Mouse (Mus musculus) hindbrain, embryonic 14.5 days (tissue): ENCODE measurements around the gene Fgl2. TPM values are rescaled to one million over a fixed set of nuclear protein-coding genes. Genes with fewer than 3 reads are reported as not detected.

Source experiments
- ATAC-seq: fragments of 200-750 bp; cut with Nextera tagmentation; 2 replicates; pipeline ENCODE4 v1.8.0; 2017; ENCODE audit warnings: moderate number of reproducible peaks, mild to moderate bottlenecking, moderate TSS enrichment, moderate library complexity; ENCODE audit not compliant: low FRiP score
- DNase-seq: peaks from one replicate; pipeline ENCODE4 v3.0.0-alpha.2; 2015; ENCODE audit warnings: low spot score
- H3K27ac ChIP-seq: fragments of 300-500 bp; sonication (generic); 2 replicates; pipeline ENCODE4 v1.5.1; 2014; ENCODE audit warnings: mild to moderate bottlenecking, moderate library complexity
- H3K27me3 ChIP-seq: fragments of 300-500 bp; sonication (generic); 2 replicates; pipeline ENCODE4 v1.6.1; 2014; ENCODE audit warnings: mild to moderate bottlenecking, low read length, mixed read lengths; ENCODE audit not compliant: control insufficient read depth, insufficient read depth
- H3K36me3 ChIP-seq: fragments of 300-500 bp; sonication (generic); replicated peaks from 2 replicates; pipeline ENCODE4 v1.6.1; 2014; ENCODE audit not compliant: control insufficient read depth, insufficient read depth
- H3K4me1 ChIP-seq: fragments of 300-500 bp; sonication (generic); replicated peaks from 2 replicates; pipeline ENCODE4 v1.6.1; 2014; ENCODE audit warnings: antibody characterized with exemption, low read length, mixed read lengths; ENCODE audit not compliant: control insufficient read depth, insufficient read depth
- H3K4me2 ChIP-seq: fragments of 300-500 bp; sonication (generic); replicated peaks from 2 replicates; pipeline ENCODE4 v1.6.1; 2014; ENCODE audit warnings: mild to moderate bottlenecking, moderate library complexity
- H3K4me3 ChIP-seq: fragments of 300-500 bp; sonication (generic); replicated peaks from 2 replicates; pipeline ENCODE4 v1.5.1; 2014; ENCODE audit warnings: mild to moderate bottlenecking, low read length
- H3K9ac ChIP-seq: fragments of 300-500 bp; sonication (generic); 2 replicates; pipeline ENCODE4 v1.6.1; 2014
- H3K9me3 ChIP-seq: fragments of 300-500 bp; sonication (generic); 2 replicates; pipeline ENCODE4 v1.6.1; 2016; ENCODE audit warnings: low read length; ENCODE audit not compliant: control insufficient read depth
- WGBS: fragments of 180-500 bp; shearing (Covaris S2); extraction: QIAGEN DNeasy Blood & Tissue Kit; methylation state at CpG from one replicate; pipeline ENCODE4 v1.1.7; 2014; 5-methylcytosine and 5-hydroxymethylcytosine counted together
- polyA plus RNA-seq: library from polyadenylated mRNA; unstranded; fragments of >200 nt; fragmentation: Nextera tagmentation; extraction: Ambion mirVana; gene quantifications from 2 replicates; pipeline ENCODE4 v1.2.1, GENCODE M21; 2014

The Fgl2 gene
- polyA plus RNA-seq, 1 experiment from 2014 or later = 5.7 TPM

DNA sequence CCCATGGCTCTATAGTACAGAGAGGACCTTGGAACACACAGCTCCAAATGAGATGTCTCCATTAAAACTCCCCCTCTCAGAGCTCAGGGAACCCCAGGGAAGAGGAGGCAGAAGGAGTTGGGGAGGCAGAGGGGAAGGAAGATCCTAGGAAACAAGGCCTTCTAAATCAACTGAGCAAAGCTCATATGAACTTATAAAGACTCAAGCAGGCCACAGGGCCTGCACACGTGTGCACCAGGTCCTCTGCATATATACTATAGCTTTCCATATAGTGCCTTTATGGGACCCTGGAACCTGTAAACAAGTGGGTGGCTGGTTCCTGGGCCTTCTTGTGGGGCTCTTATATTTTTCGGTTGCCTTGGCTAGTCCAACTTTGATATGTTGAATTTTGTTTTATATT lies 22.1 kb downstream of the Fgl2 start:
- ATAC-seq = no peak
- 90% methylated on average over 2 of the region's 2 CpGs for WGBS

GRCm38 (mm10) chr5:21395205-21395840 lies 22.9 kb downstream of the Fgl2 start:
- ATAC-seq (no peak), DNase-seq (no peak)
- Histone ChIP-seq H3K27me3 (no peaks in the 10 kb centered on the region), H3K27ac (no peak overlapping the region), H3K4me2 (no peak overlapping the region), H3K36me3 (no peaks in the 10 kb centered on the region), H3K9ac (no peak overlapping the region), H3K4me3 (no peak overlapping the region), H3K9me3 (no peaks in the 10 kb centered on the region), H3K4me1 (no peaks in the 10 kb centered on the region)
- 62% methylated on average over 7 of the region's 7 CpGs for WGBS

More for the DNA sequence above, 22.1 kb downstream of the Fgl2 start:
- H3K4me2 ChIP-seq = no peak overlapping the region
- no peaks in the 10 kb centered on the region for H3K4me1 ChIP-seq
- no peak overlapping the region for H3K4me3 ChIP-seq
- no peak for DNase-seq
- no peaks in the 10 kb centered on the region for H3K27me3 ChIP-seq
- no peaks in the 10 kb centered on the region for H3K9me3 ChIP-seq
- no peaks in the 10 kb centered on the region for H3K36me3 ChIP-seq
- H3K9ac ChIP-seq = no peak overlapping the region
- no peak overlapping the region for H3K27ac ChIP-seq

- no peak overlapping the region for H3K9ac ChIP-seq
- 79% methylated on average over 5 of the region's 5 CpGs for WGBS
- H3K27me3 ChIP-seq = no peaks in the 10 kb centered on the region
- no peaks in the 10 kb centered on the region for H3K36me3 ChIP-seq
- ATAC-seq (no peak), DNase-seq (no peak)
- H3K4me2 ChIP-seq = no peak overlapping the region
- H3K4me3 ChIP-seq = no peak overlapping the region
- H3K4me1 ChIP-seq = no peaks in the 10 kb centered on the region
- H3K27ac ChIP-seq = no peak overlapping the region
- no peaks in the 10 kb centered on the region for H3K9me3 ChIP-seq
Measured at GRCm38 (mm10) chr5:21411261-21411666, 38.8 kb downstream of the Fgl2 start.

- no peak overlapping the region for H3K4me3 ChIP-seq
- WGBS = 78% methylated on average over 5 of the region's 5 CpGs
- no peak for ATAC-seq
Measured at GRCm38 (mm10) chr5:21412056-21412455, 39.6 kb downstream of the Fgl2 start.

DNA sequence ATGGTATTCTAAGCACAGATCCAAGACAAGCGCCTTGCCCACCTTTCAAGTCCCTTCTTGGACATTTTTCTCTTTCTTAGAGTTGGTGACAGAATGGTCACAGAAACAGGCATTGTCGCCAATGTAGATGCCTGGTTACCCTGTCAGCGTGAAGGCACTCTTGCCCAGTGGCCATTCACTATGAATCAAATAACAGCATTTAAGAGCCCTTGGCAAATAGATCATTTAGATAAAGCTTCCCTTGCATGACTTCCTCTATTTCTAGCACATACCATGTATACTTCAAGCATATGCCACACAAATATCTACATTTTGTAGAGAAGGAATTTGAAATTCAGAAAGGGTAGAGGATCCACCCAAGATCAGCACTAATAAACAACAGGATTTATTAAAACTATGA lies 40.9 kb downstream of the Fgl2 start:
- no peak overlapping the region for H3K4me3 ChIP-seq
- H3K27me3 ChIP-seq = no peaks in the 10 kb centered on the region
- no peaks in the 10 kb centered on the region for H3K9me3 ChIP-seq
- H3K36me3 ChIP-seq = no peaks in the 10 kb centered on the region
- H3K27ac ChIP-seq = no peak overlapping the region
- DNase-seq (no peak), ATAC-seq (no peak)
- H3K4me1 ChIP-seq = no peaks in the 10 kb centered on the region
- 92% methylated on average over 3 of the region's 3 CpGs for WGBS
- H3K4me2 ChIP-seq = no peak overlapping the region
- no peak overlapping the region for H3K9ac ChIP-seq

More at GRCm38 (mm10) chr5:21412056-21412455, 39.6 kb downstream of the Fgl2 start:
- H3K4me2 ChIP-seq = no peak overlapping the region
- H3K36me3 ChIP-seq = no peaks in the 10 kb centered on the region
- DNase-seq = no peak
- no peak overlapping the region for H3K27ac ChIP-seq
- H3K9ac ChIP-seq = no peak overlapping the region
- H3K9me3 ChIP-seq = no peaks in the 10 kb centered on the region
- H3K4me1 ChIP-seq = no peaks in the 10 kb centered on the region
- no peaks in the 10 kb centered on the region for H3K27me3 ChIP-seq

- Histone ChIP-seq H3K27me3 (no peaks in the 10 kb centered on the region), H3K4me3 (no peak overlapping the region), H3K9me3 (no peaks in the 10 kb centered on the region), H3K36me3 (no peaks in the 10 kb centered on the region), H3K27ac (no peak overlapping the region), H3K4me2 (no peak overlapping the region), H3K4me1 (no peaks in the 10 kb centered on the region), H3K9ac (no peak overlapping the region)
- WGBS = 59% methylated on average over 1 of the region's 1 CpGs
- ATAC-seq = no peak
- no peak for DNase-seq
Measured at GRCm38 (mm10) chr5:21414116-21414820, 41.8 kb downstream of the Fgl2 start.

DNA sequence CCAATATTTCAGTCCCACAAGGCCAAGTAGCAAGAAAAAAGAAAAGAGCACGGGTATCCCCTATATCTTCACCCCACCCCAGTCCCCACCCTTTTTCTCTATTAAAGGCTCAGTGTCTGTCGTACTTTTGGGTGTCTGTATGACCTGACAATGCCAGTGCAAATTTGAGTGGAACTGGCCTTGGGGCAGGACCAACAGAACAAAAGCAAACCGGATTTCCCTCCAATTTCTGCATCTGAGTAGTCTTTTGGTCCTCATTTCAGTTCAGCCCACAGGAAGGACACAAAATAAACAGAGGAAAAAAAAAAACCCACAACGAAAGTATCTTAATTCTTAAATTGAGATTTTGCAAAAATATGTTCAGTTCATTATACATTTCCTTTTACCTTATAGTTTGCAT lies 46.2 kb downstream of the Fgl2 start:
- Histone ChIP-seq H3K9ac (no peak overlapping the region), H3K4me2 (no peak overlapping the region), H3K27ac (no peak overlapping the region), H3K4me3 (no peak overlapping the region), H3K4me1 (no peaks in the 10 kb centered on the region), H3K9me3 (no peaks in the 10 kb centered on the region), H3K27me3 (no peaks in the 10 kb centered on the region), H3K36me3 (no peaks in the 10 kb centered on the region)
- ATAC-seq = no peak
- no peak for DNase-seq
- WGBS = 72% methylated on average over 4 of the region's 4 CpGs

DNA sequence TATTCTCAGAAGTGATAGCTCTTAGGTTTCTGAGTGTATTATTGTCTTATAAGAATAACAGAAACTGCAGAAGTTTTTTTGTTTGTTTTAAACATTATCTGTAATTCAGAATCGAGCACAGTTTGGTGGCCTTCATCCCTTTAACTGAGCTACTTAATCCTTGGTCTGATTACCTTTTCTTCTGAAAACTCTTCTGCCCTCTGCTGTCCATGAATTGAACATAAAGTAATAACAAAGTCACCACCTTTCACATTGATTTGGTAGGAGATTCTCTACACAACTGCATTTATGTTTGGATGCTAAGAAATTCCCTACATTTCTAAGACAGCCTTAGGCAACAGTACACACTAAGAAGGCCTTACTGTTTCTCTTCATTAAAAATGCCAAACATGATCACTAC lies 48.2 kb downstream of the Fgl2 start:
- Histone ChIP-seq H3K27ac (no peak overlapping the region), H3K4me2 (no peak overlapping the region), H3K27me3 (no peaks in the 10 kb centered on the region), H3K4me1 (peaks cover 2% of the 10 kb centered on the region; the same call in 1 of the 2 replicates), H3K9me3 (no peaks in the 10 kb centered on the region), H3K36me3 (no peaks in the 10 kb centered on the region), H3K4me3 (no peak overlapping the region), H3K9ac (no peak overlapping the region)
- DNase-seq = peak; percentile 60
- ATAC-seq = no peak
- WGBS = 67% methylated on average over 1 of the region's 1 CpGs

- ATAC-seq (peak; percentile 100), DNase-seq (peak; percentile 98)
- H3K4me2 ChIP-seq = peak within 1 kb of the TSS; percentile 97
- H3K27me3 ChIP-seq = no peaks in the 10 kb centered on the region
- no peaks in the 10 kb centered on the region for H3K9me3 ChIP-seq
- under 1% methylated on average over 68 of the region's 68 CpGs for WGBS
- peaks cover 11% of the 10 kb centered on the region; the same call in 1 of the 2 replicates for H3K4me1 ChIP-seq
- H3K27ac ChIP-seq = no peak within 1 kb of the TSS
- H3K4me3 ChIP-seq = peak within 1 kb of the TSS; percentile 86
- H3K36me3 ChIP-seq = no peaks in the 10 kb centered on the region
- peak within 1 kb of the TSS; percentile 76 for H3K9ac ChIP-seq
Measured at GRCm38 (mm10) chr5:21424614-21425602, 52.5 kb downstream of the Fgl2 start, which contains the start of the genes Ccdc146 and Fam185a. Ccdc146 (minus strand) TSS chr5:21424677. Fam185a (plus strand) TSS chr5:21424958.
